Mouse (Mus musculus) forebrain, embryonic 10.5 days (tissue): ENCODE data around the gene Dnah7c. TPM values are rescaled to one million over a fixed set of nuclear protein-coding genes. Genes with fewer than 3 reads are reported as not detected.
"Not testable (repeated sequence)": the region's sequence is repeated elsewhere in the genome, so short reads cannot be mapped to it uniquely, and the experiment has no call there.

ENCODE experiments used
- DNase-seq: peaks from one replicate; pipeline ENCODE4 v3.0.0-alpha.2; 2017; ENCODE audit warnings: low spot score; ENCODE audit errors: extremely low spot score
- H3K27ac ChIP-seq: fragments of 300-500 bp; sonication (generic); 2 replicates; pipeline ENCODE4 v1.5.1; 2016; ENCODE audit warnings: mild to moderate bottlenecking
- H3K27me3 ChIP-seq: fragments of 300-500 bp; sonication (generic); 2 replicates; pipeline ENCODE4 v1.6.1; 2016; ENCODE audit warnings: mild to moderate bottlenecking; ENCODE audit not compliant: poor library complexity, severe bottlenecking
- H3K36me3 ChIP-seq: fragments of 300-500 bp; sonication (generic); replicated peaks from 2 replicates; pipeline ENCODE4 v1.6.1; 2016; ENCODE audit warnings: mild to moderate bottlenecking, moderate library complexity
- H3K4me1 ChIP-seq: fragments of 300-500 bp; sonication (generic); 2 replicates; pipeline ENCODE4 v1.6.1; 2016
- H3K4me3 ChIP-seq: fragments of 300-500 bp; sonication (generic); 2 replicates; pipeline ENCODE4 v1.5.1; 2016; ENCODE audit warnings: mild to moderate bottlenecking, moderate library complexity
- H3K9me3 ChIP-seq: fragments of 300-500 bp; sonication (generic); 2 replicates; pipeline ENCODE4 v1.6.1; 2016; ENCODE audit warnings: mild to moderate bottlenecking, moderate library complexity
- WGBS: fragments of 180-500 bp; shearing (Covaris S2); methylation state at CpG from one replicate; pipeline ENCODE4 v1.1.7; 2016; 5-methylcytosine and 5-hydroxymethylcytosine counted together
- polyA plus RNA-seq: library from polyadenylated mRNA; unstranded; fragments of >200 nt; fragmentation: Nextera tagmentation; extraction: Ambion mirVana; gene quantifications from 2 replicates; pipeline ENCODE4 v1.2.1, GENCODE M21; 2016

Gene Dnah7c
- polyA plus RNA-seq, 1 experiment from 2014 or later, result 0.15 TPM

GRCm38 (mm10) chr1:46769318-46769717 lies 343.9 kb downstream of the Dnah7c start:
- H3K9me3 ChIP-seq, H3K4me3 ChIP-seq, H3K4me1 ChIP-seq, H3K36me3 ChIP-seq, H3K27ac ChIP-seq, H3K27me3 ChIP-seq, DNase-seq: not testable (repeated sequence)

GRCm38 (mm10) chr1:46770077-46770695 lies 344.8 kb downstream of the Dnah7c start:
- 88% methylated on average over 7 of the region's 7 CpGs for WGBS
- not testable (repeated sequence) for H3K27ac ChIP-seq, H3K27me3 ChIP-seq, H3K4me3 ChIP-seq, H3K4me1 ChIP-seq, H3K36me3 ChIP-seq, H3K9me3 ChIP-seq, DNase-seq

- H3K9me3 ChIP-seq, H3K4me3 ChIP-seq, H3K4me1 ChIP-seq, H3K36me3 ChIP-seq, DNase-seq, H3K27ac ChIP-seq, H3K27me3 ChIP-seq: not testable (repeated sequence)
- 94% methylated on average over 4 of the region's 4 CpGs for WGBS
These were observed 356.8 kb downstream of the Dnah7c start for GRCm38 (mm10) chr1:46782227-46782626.

- no peak overlapping the region for H3K4me3 ChIP-seq
- WGBS, result 79% methylated on average over 1 of the region's 1 CpGs
- H3K9me3 ChIP-seq, result no peaks in the 10 kb centered on the region
- no peak overlapping the region for H3K27ac ChIP-seq
- no peak for DNase-seq
- H3K4me1 ChIP-seq, result no peaks in the 10 kb centered on the region
- peaks cover 15% of the 10 kb centered on the region for H3K36me3 ChIP-seq
- H3K27me3 ChIP-seq, result no peaks in the 10 kb centered on the region
These were observed 379.7 kb downstream of the Dnah7c start for GRCm38 (mm10) chr1:46805074-46805473.

- peaks cover 43% of the 10 kb centered on the region for H3K36me3 ChIP-seq
- H3K4me1 ChIP-seq, H3K27me3 ChIP-seq, H3K4me3 ChIP-seq, DNase-seq, H3K27ac ChIP-seq, H3K9me3 ChIP-seq: not testable (repeated sequence)
- WGBS, result 94% methylated on average over 4 of the region's 4 CpGs
These were observed 383.2 kb downstream of the Dnah7c start for GRCm38 (mm10) chr1:46808630-46809029.

GRCm38 (mm10) chr1:46817934-46818333 lies 392.5 kb downstream of the Dnah7c start:
- H3K36me3 ChIP-seq, result peaks cover 73% of the 10 kb centered on the region
- H3K4me1 ChIP-seq, result no peaks in the 10 kb centered on the region
- no peaks in the 10 kb centered on the region for H3K27me3 ChIP-seq
- no peaks in the 10 kb centered on the region for H3K9me3 ChIP-seq
- 98% methylated on average over 5 of the region's 5 CpGs for WGBS
- H3K4me3 ChIP-seq, result no peak overlapping the region
- no peak overlapping the region for H3K27ac ChIP-seq
- no peak for DNase-seq

- Histone ChIP-seq H3K27ac (no peak overlapping the region), H3K27me3 (peaks cover 33% of the 10 kb centered on the region; the same call in 1 of the 2 replicates), H3K36me3 (peaks cover 93% of the 10 kb centered on the region), H3K4me1 (no peaks in the 10 kb centered on the region), H3K9me3 (no peaks in the 10 kb centered on the region), H3K4me3 (no peak overlapping the region)
- WGBS, result 90% methylated on average over 4 of the region's 4 CpGs
- no peak for DNase-seq
These were observed 397.0 kb downstream of the Dnah7c start for GRCm38 (mm10) chr1:46822256-46822972.

GRCm38 (mm10) chr1:46830066-46830843 lies 404.9 kb downstream of the Dnah7c start:
- WGBS, result 31% methylated on average over 2 of the region's 2 CpGs
- H3K4me3 ChIP-seq, result no peak overlapping the region
- H3K4me1 ChIP-seq, result peaks cover 16% of the 10 kb centered on the region
- DNase-seq, result no peak
- peaks cover 78% of the 10 kb centered on the region for H3K27me3 ChIP-seq
- H3K9me3 ChIP-seq, result no peaks in the 10 kb centered on the region
- H3K27ac ChIP-seq, result no peak overlapping the region
- peaks cover 59% of the 10 kb centered on the region for H3K36me3 ChIP-seq

GRCm38 (mm10) chr1:46831927-46832326 lies 406.5 kb downstream of the Dnah7c start:
- 94% methylated on average over 5 of the region's 5 CpGs for WGBS
- Histone ChIP-seq H3K4me3 (no peak overlapping the region), H3K36me3 (peaks cover 54% of the 10 kb centered on the region), H3K4me1 (peaks cover 16% of the 10 kb centered on the region), H3K9me3 (no peaks in the 10 kb centered on the region), H3K27ac (no peak overlapping the region), H3K27me3 (peaks cover 71% of the 10 kb centered on the region)
- no peak for DNase-seq

- 71% methylated on average over 4 of the region's 4 CpGs for WGBS
- H3K36me3 ChIP-seq, result no peaks in the 10 kb centered on the region
- no peak overlapping the region for H3K4me3 ChIP-seq
- no peak overlapping the region for H3K27ac ChIP-seq
- H3K4me1 ChIP-seq, result peaks cover 16% of the 10 kb centered on the region
- H3K27me3 ChIP-seq, result no peaks in the 10 kb centered on the region; the same call in 1 of the 2 replicates
- H3K9me3 ChIP-seq, result no peaks in the 10 kb centered on the region
- DNase-seq, result no peak
These were observed 418.0 kb downstream of the Dnah7c start for GRCm38 (mm10) chr1:46843406-46843805.

- Histone ChIP-seq H3K36me3 (no peaks in the 10 kb centered on the region), H3K9me3 (no peaks in the 10 kb centered on the region), H3K27me3 (no peaks in the 10 kb centered on the region), H3K4me3 (no peak overlapping the region), H3K4me1 (peaks cover 16% of the 10 kb centered on the region), H3K27ac (no peak overlapping the region)
- WGBS, result 78% methylated on average over 2 of the region's 2 CpGs
- DNase-seq, result no peak
These were observed 418.9 kb downstream of the Dnah7c start for GRCm38 (mm10) chr1:46844281-46844680.

GRCm38 (mm10) chr1:46845221-46845620 lies 419.8 kb downstream of the Dnah7c start:
- WGBS, result 39% methylated on average over 5 of the region's 5 CpGs
- DNase-seq, result no peak

GRCm38 (mm10) chr1:46849758-46850157 lies 424.4 kb downstream of the Dnah7c start:
- WGBS, result 76% methylated on average over 1 of the region's 1 CpGs
- peaks cover 45% of the 10 kb centered on the region for H3K4me1 ChIP-seq

More at GRCm38 (mm10) chr1:46845221-46845620, 419.8 kb downstream of the Dnah7c start:
- Histone ChIP-seq H3K36me3 (no peaks in the 10 kb centered on the region), H3K9me3 (no peaks in the 10 kb centered on the region), H3K27ac (no peak overlapping the region), H3K4me1 (peaks cover 21% of the 10 kb centered on the region), H3K4me3 (no peak overlapping the region), H3K27me3 (no peaks in the 10 kb centered on the region)

More at GRCm38 (mm10) chr1:46849758-46850157, 424.4 kb downstream of the Dnah7c start:
- H3K36me3 ChIP-seq, result no peaks in the 10 kb centered on the region
- H3K27ac ChIP-seq, result no peak overlapping the region
- peak; percentile 18 for DNase-seq
- H3K4me3 ChIP-seq, result no peak overlapping the region
- no peaks in the 10 kb centered on the region for H3K27me3 ChIP-seq
- H3K9me3 ChIP-seq, result no peaks in the 10 kb centered on the region
